Mouse (Mus musculus) forebrain, postnatal 0 days (tissue): ENCODE results near the gene Mettl5. TPM values are rescaled to one million over a fixed set of nuclear protein-coding genes. Genes with fewer than 3 reads are reported as not detected.

ENCODE experiments used
- ATAC-seq: fragments of 200-750 bp; cut with Nextera tagmentation; 2 replicates; pipeline ENCODE4 v1.8.0; 2017; ENCODE audit warnings: mild to moderate bottlenecking, moderate library complexity
- DNase-seq: peaks from one replicate; pipeline ENCODE4 v3.0.0-alpha.2; 2015
- H3K27ac ChIP-seq: fragments of 300-500 bp; sonication (generic); 2 replicates; pipeline ENCODE4 v1.5.1; 2014; ENCODE audit warnings: low read depth, mild to moderate bottlenecking, antibody characterized with exemption, low read length, moderate library complexity, mixed read lengths
- H3K27me3 ChIP-seq: fragments of 300-500 bp; sonication (generic); 2 replicates; pipeline ENCODE4 v1.6.1; 2014; ENCODE audit warnings: mild to moderate bottlenecking, low read length, mixed read lengths; ENCODE audit not compliant: insufficient read depth
- H3K36me3 ChIP-seq: fragments of 300-500 bp; sonication (generic); 2 replicates; pipeline ENCODE4 v1.6.1; 2014; ENCODE audit warnings: mild to moderate bottlenecking, moderate library complexity; ENCODE audit not compliant: insufficient read depth
- H3K4me1 ChIP-seq: fragments of 300-500 bp; sonication (generic); 2 replicates; pipeline ENCODE4 v1.6.1; 2014; ENCODE audit warnings: antibody characterized with exemption; ENCODE audit not compliant: insufficient read depth
- H3K4me2 ChIP-seq: fragments of 300-500 bp; sonication (generic); 2 replicates; pipeline ENCODE4 v1.6.1; 2014; ENCODE audit warnings: low read depth, mild to moderate bottlenecking, moderate library complexity
- H3K4me3 ChIP-seq: fragments of 300-500 bp; sonication (generic); 2 replicates; pipeline ENCODE4 v1.5.1; 2014; ENCODE audit warnings: low read depth, low read length, mixed read lengths
- H3K9ac ChIP-seq: fragments of 300-500 bp; sonication (generic); 2 replicates; pipeline ENCODE4 v1.6.1; 2014; ENCODE audit warnings: mild to moderate bottlenecking
- H3K9me3 ChIP-seq: fragments of 300-500 bp; sonication (generic); 2 replicates; pipeline ENCODE4 v1.6.1; 2016; ENCODE audit warnings: low read length
- CTCF ChIP-seq: sonication (generic); IDR thresholded peaks from 2 replicates; pipeline ENCODE4 v1.5.1; 2016; ENCODE audit warnings: antibody characterized with exemption, control low read depth, low read depth
- WGBS: fragments of 180-500 bp; shearing (Covaris S2); extraction: QIAGEN DNeasy Blood & Tissue Kit; methylation state at CpG from one replicate; pipeline ENCODE4 v1.1.7; 2014; 5-methylcytosine and 5-hydroxymethylcytosine counted together
- polyA plus RNA-seq: library from polyadenylated mRNA; unstranded; fragments of >200 nt; fragmentation: Nextera tagmentation; extraction: Ambion mirVana; gene quantifications from 2 replicates; pipeline ENCODE4 v1.2.1, GENCODE M21; 2015
- total RNA-seq: library from RNA; depleted of rRNA; stranded (reverse); fragments of >200 nt; gene quantifications from 2 replicates; pipeline ENCODE4 v1.2.3, GENCODE M21; 2014

The Mettl5 gene
- total and polyA plus RNA-seq, 2 experiments from 2014 or later, result 12.5 to 32.3 TPM

GRCm38 (mm10) chr2:69890843-69891242 is 5.4 kb upstream of the Mettl5 start:
- Histone ChIP-seq H3K9ac (no peak overlapping the region), H3K4me3 (no peak overlapping the region), H3K4me1 (no peaks in the 10 kb centered on the region), H3K27me3 (no peaks in the 10 kb centered on the region), H3K36me3 (no peaks in the 10 kb centered on the region), H3K9me3 (no peaks in the 10 kb centered on the region), H3K27ac (no peak overlapping the region), H3K4me2 (no peak overlapping the region)
- DNase-seq (no peak), ATAC-seq (no peak)
- TF ChIP-seq CTCF, result no peak
- WGBS, result 73% methylated on average over 7 of the region's 7 CpGs

- Histone ChIP-seq H3K4me1 (peaks cover 8% of the 10 kb centered on the region; the same call in 1 of the 2 replicates), H3K9me3 (no peaks in the 10 kb centered on the region), H3K27ac (no peak overlapping the region), H3K4me3 (no peak overlapping the region), H3K4me2 (no peak overlapping the region), H3K9ac (no peak overlapping the region), H3K27me3 (no peaks in the 10 kb centered on the region), H3K36me3 (no peaks in the 10 kb centered on the region)
- ATAC-seq (no peak), DNase-seq (no peak)
- TF ChIP-seq CTCF, result no peak
- WGBS, result 77% methylated on average over 2 of the region's 2 CpGs
Measured at GRCm38 (mm10) chr2:69888957-69889356, 3.5 kb upstream of the Mettl5 start.

- Histone ChIP-seq H3K4me3 (peak overlapping the region; percentile 54), H3K36me3 (no peaks in the 10 kb centered on the region), H3K9ac (peak overlapping the region; percentile 55), H3K27ac (peak overlapping the region; percentile 41), H3K4me2 (peak overlapping the region; percentile 73), H3K27me3 (no peaks in the 10 kb centered on the region), H3K4me1 (peaks cover 8% of the 10 kb centered on the region; the same call in 1 of the 2 replicates), H3K9me3 (no peaks in the 10 kb centered on the region)
- ATAC-seq (no peak; the same call in none of the 2 replicates), DNase-seq (no peak)
- WGBS, result 6% methylated on average over 12 of the region's 12 CpGs
- no peak for TF ChIP-seq CTCF
Measured at GRCm38 (mm10) chr2:69885050-69885449, 365 bp downstream of the Mettl5 start.

GRCm38 (mm10) chr2:69884581-69884980 is 834 bp downstream of the Mettl5 start:
- peak overlapping the region; percentile 54; the same call in 1 of the 2 replicates for H3K4me3 ChIP-seq
- no peaks in the 10 kb centered on the region for H3K27me3 ChIP-seq
- whole genome bisulfite sequencing, result 62% methylated on average over 6 of the region's 6 CpGs
- no peak overlapping the region for H3K27ac ChIP-seq
- ATAC-seq, result no peak
- peaks cover 8% of the 10 kb centered on the region; the same call in 1 of the 2 replicates for H3K4me1 ChIP-seq
- H3K9me3 ChIP-seq, result no peaks in the 10 kb centered on the region
- H3K36me3 ChIP-seq, result no peaks in the 10 kb centered on the region
- H3K9ac ChIP-seq, result peak overlapping the region; percentile 55; the same call in 1 of the 2 replicates
- peak overlapping the region; percentile 73 for H3K4me2 ChIP-seq
- no peak for TF ChIP-seq CTCF
- DNase-seq, result no peak

- TF ChIP-seq CTCF, result peak; percentile 29
- H3K4me1 ChIP-seq, result peaks cover 8% of the 10 kb centered on the region; the same call in 1 of the 2 replicates
- no peaks in the 10 kb centered on the region for H3K27me3 ChIP-seq
- H3K9ac ChIP-seq, result no peak overlapping the region
- 77% methylated on average over 2 of the region's 2 CpGs for WGBS
- ATAC-seq (no peak), DNase-seq (no peak)
- H3K4me2 ChIP-seq, result no peak overlapping the region
- H3K27ac ChIP-seq, result no peak overlapping the region
- H3K36me3 ChIP-seq, result no peaks in the 10 kb centered on the region
- H3K9me3 ChIP-seq, result no peaks in the 10 kb centered on the region
- H3K4me3 ChIP-seq, result no peak overlapping the region
Measured at GRCm38 (mm10) chr2:69883990-69884391, 1.4 kb downstream of the Mettl5 start.

- Histone ChIP-seq H3K9me3 (no peaks in the 10 kb centered on the region), H3K27me3 (no peaks in the 10 kb centered on the region), H3K4me3 (peak overlapping the region; percentile 100), H3K4me1 (0 out of 2 replicates have a peak, but pooled peaks cover 7% of the 10 kb centered on the region), H3K36me3 (peaks cover 3% of the 10 kb centered on the region; the same call in 1 of the 2 replicates), H3K4me2 (peak overlapping the region; percentile 60), H3K27ac (peak overlapping the region; percentile 91; the same call in 1 of the 2 replicates), H3K9ac (peak overlapping the region; percentile 96)
- no peak for TF ChIP-seq CTCF
- ATAC-seq, result no peak
- WGBS, result 3% methylated on average over 13 of the region's 13 CpGs
- DNase-seq, result no peak
Measured at GRCm38 (mm10) chr2:69862117-69862657, 23.2 kb downstream of the Mettl5 start.

GRCm38 (mm10) chr2:69861485-69862091 is 23.8 kb downstream of the Mettl5 start, which contains the start of gene Ssb:
TSS of gene Ssb (plus strand) at chr2:69861562.
- Histone ChIP-seq H3K36me3 (no peaks in the 10 kb centered on the region), H3K27me3 (no peaks in the 10 kb centered on the region), H3K27ac (peak within 1 kb of the TSS; percentile 91), H3K4me2 (peak within 1 kb of the TSS; percentile 60), H3K9me3 (no peaks in the 10 kb centered on the region), H3K9ac (peak within 1 kb of the TSS; percentile 96), H3K4me1 (0 out of 2 replicates have a peak, but pooled peaks cover 7% of the 10 kb centered on the region), H3K4me3 (peak within 1 kb of the TSS; percentile 100)
- 3% methylated on average over 57 of the region's 66 CpGs for WGBS
- peak; percentile 99 for ATAC-seq
- TF ChIP-seq CTCF, result no peak
- DNase-seq, result peak; percentile 95
